Mouse (Mus musculus): ENCODE results near the gene Ilkap. TPM values are rescaled to one million over a fixed set of nuclear protein-coding genes. Genes with fewer than 3 reads are reported as not detected.

Gene Ilkap
- polyA plus RNA-seq, 1 experiment from 2014 or later = 159 TPM

GRCm38 (mm10) chr1:91419862-91420600 is 21.4 kb upstream of the Ilkap start:
- no peak for ATAC-seq (replicated peaks; ENCODE audit: low FRiP score)
- H3K27me3 ChIP-seq (replicated peaks; ENCODE audit: control insufficient read depth, insufficient read depth, low read length) = no peaks in the 10 kb centered on the region
- no peak overlapping the region for H3K9ac ChIP-seq (ENCODE audit: low read depth, low read length)
- WGBS = 70% methylated on average over 10 of the region's 10 CpGs
- H3K4me2 ChIP-seq = no peak overlapping the region
- no peak overlapping the region for H3K27ac ChIP-seq (ENCODE audit: low read depth, low read length)
- H3K36me3 ChIP-seq (ENCODE audit: control insufficient read depth, insufficient read depth, low read length) = no peaks in the 10 kb centered on the region; the same call in 1 of the 2 replicates
- DNase-seq (ENCODE audit: low spot score) = no peak
- H3K4me3 ChIP-seq (ENCODE audit: low read depth, low read length) = no peak overlapping the region
- H3K4me1 ChIP-seq (replicated peaks; ENCODE audit: control insufficient read depth, insufficient read depth, low read length) = no peaks in the 10 kb centered on the region
- H3K9me3 ChIP-seq (ENCODE audit: control insufficient read depth, low read length) = no peaks in the 10 kb centered on the region

- H3K27ac ChIP-seq (ENCODE audit: low read depth, low read length) = no peak overlapping the region
- no peaks in the 10 kb centered on the region for H3K9me3 ChIP-seq (ENCODE audit: control insufficient read depth, low read length)
- ATAC-seq (replicated peaks; ENCODE audit: low FRiP score) (no peak), DNase-seq (ENCODE audit: low spot score) (no peak)
- no peak overlapping the region for H3K9ac ChIP-seq (ENCODE audit: low read depth, low read length)
- WGBS = 52% methylated on average over 1 of the region's 1 CpGs
- H3K4me2 ChIP-seq = no peak overlapping the region
- H3K36me3 ChIP-seq (ENCODE audit: control insufficient read depth, insufficient read depth, low read length) = no peaks in the 10 kb centered on the region; the same call in 1 of the 2 replicates
- H3K4me3 ChIP-seq (ENCODE audit: low read depth, low read length) = no peak overlapping the region
- H3K4me1 ChIP-seq (replicated peaks; ENCODE audit: control insufficient read depth, insufficient read depth, low read length) = peaks cover 5% of the 10 kb centered on the region; the same call in 1 of the 2 replicates
- no peaks in the 10 kb centered on the region for H3K27me3 ChIP-seq (replicated peaks; ENCODE audit: control insufficient read depth, insufficient read depth, low read length)
Observed at GRCm38 (mm10) chr1:91417991-91418390, 19.4 kb upstream of the Ilkap start.

GRCm38 (mm10) chr1:91415311-91415710 is 16.7 kb upstream of the Ilkap start:
- no peak overlapping the region for H3K27ac ChIP-seq (ENCODE audit: low read depth, low read length)
- 82% methylated on average over 5 of the region's 5 CpGs for WGBS

GRCm38 (mm10) chr1:91414903-91415302 is 16.3 kb upstream of the Ilkap start:
- Histone ChIP-seq H3K27ac (ENCODE audit: low read depth, low read length) (no peak overlapping the region), H3K4me1 (replicated peaks; ENCODE audit: control insufficient read depth, insufficient read depth, low read length) (peaks cover 12% of the 10 kb centered on the region), H3K9me3 (ENCODE audit: control insufficient read depth, low read length) (no peaks in the 10 kb centered on the region), H3K4me3 (ENCODE audit: low read depth, low read length) (no peak overlapping the region), H3K36me3 (ENCODE audit: control insufficient read depth, insufficient read depth, low read length) (no peaks in the 10 kb centered on the region), H3K27me3 (replicated peaks; ENCODE audit: control insufficient read depth, insufficient read depth, low read length) (no peaks in the 10 kb centered on the region), H3K4me2 (no peak overlapping the region), H3K9ac (ENCODE audit: low read depth, low read length) (no peak overlapping the region)
- ATAC-seq (replicated peaks; ENCODE audit: low FRiP score) (no peak), DNase-seq (ENCODE audit: low spot score) (no peak)
- WGBS = 70% methylated on average over 4 of the region's 4 CpGs

More at GRCm38 (mm10) chr1:91415311-91415710, 16.7 kb upstream of the Ilkap start:
- H3K4me1 ChIP-seq (replicated peaks; ENCODE audit: control insufficient read depth, insufficient read depth, low read length) = peaks cover 12% of the 10 kb centered on the region
- no peak overlapping the region for H3K9ac ChIP-seq (ENCODE audit: low read depth, low read length)
- no peaks in the 10 kb centered on the region for H3K36me3 ChIP-seq (ENCODE audit: control insufficient read depth, insufficient read depth, low read length)
- ATAC-seq (replicated peaks; ENCODE audit: low FRiP score) (no peak), DNase-seq (ENCODE audit: low spot score) (no peak)
- H3K4me3 ChIP-seq (ENCODE audit: low read depth, low read length) = no peak overlapping the region
- no peak overlapping the region for H3K4me2 ChIP-seq
- no peaks in the 10 kb centered on the region for H3K9me3 ChIP-seq (ENCODE audit: control insufficient read depth, low read length)
- H3K27me3 ChIP-seq (replicated peaks; ENCODE audit: control insufficient read depth, insufficient read depth, low read length) = no peaks in the 10 kb centered on the region

GRCm38 (mm10) chr1:91413898-91414594 is 15.4 kb upstream of the Ilkap start, which contains the start of gene Hes6:
TSS of gene Hes6 (minus strand) at chr1:91414038.
- WGBS = under 1% methylated on average over 35 of the region's 39 CpGs
- peak within 1 kb of the TSS; percentile 99 for H3K4me2 ChIP-seq
- no peaks in the 10 kb centered on the region for H3K36me3 ChIP-seq (ENCODE audit: control insufficient read depth, insufficient read depth, low read length)
- peak within 1 kb of the TSS; percentile 75 for H3K27ac ChIP-seq (ENCODE audit: low read depth, low read length)
- ATAC-seq (replicated peaks; ENCODE audit: low FRiP score) = no peak
- peak; percentile 73 for DNase-seq (ENCODE audit: low spot score)
- peaks cover 12% of the 10 kb centered on the region for H3K4me1 ChIP-seq (replicated peaks; ENCODE audit: control insufficient read depth, insufficient read depth, low read length)
- no peaks in the 10 kb centered on the region for H3K27me3 ChIP-seq (replicated peaks; ENCODE audit: control insufficient read depth, insufficient read depth, low read length)
- no peaks in the 10 kb centered on the region for H3K9me3 ChIP-seq (ENCODE audit: control insufficient read depth, low read length)
- peak within 1 kb of the TSS; percentile 90 for H3K9ac ChIP-seq (ENCODE audit: low read depth, low read length)
- peak within 1 kb of the TSS; percentile 79 for H3K4me3 ChIP-seq (ENCODE audit: low read depth, low read length)

- Histone ChIP-seq H3K4me2 (peak overlapping the region; percentile 99), H3K4me3 (ENCODE audit: low read depth, low read length) (peak overlapping the region; percentile 79), H3K27ac (ENCODE audit: low read depth, low read length) (peak overlapping the region; percentile 59), H3K4me1 (replicated peaks; ENCODE audit: control insufficient read depth, insufficient read depth, low read length) (peaks cover 12% of the 10 kb centered on the region), H3K9me3 (ENCODE audit: control insufficient read depth, low read length) (no peaks in the 10 kb centered on the region), H3K9ac (ENCODE audit: low read depth, low read length) (peak overlapping the region; percentile 60), H3K27me3 (replicated peaks; ENCODE audit: control insufficient read depth, insufficient read depth, low read length) (no peaks in the 10 kb centered on the region), H3K36me3 (ENCODE audit: control insufficient read depth, insufficient read depth, low read length) (no peaks in the 10 kb centered on the region)
- DNase-seq (ENCODE audit: low spot score) (no peak), ATAC-seq (replicated peaks; ENCODE audit: low FRiP score) (peak; percentile 9; the same call in 1 of the 2 replicates)
- 0% methylated on average over 14 of the region's 14 CpGs for WGBS
Observed at GRCm38 (mm10) chr1:91413536-91413897, 14.9 kb upstream of the Ilkap start.

- Histone ChIP-seq H3K36me3 (ENCODE audit: control insufficient read depth, insufficient read depth, low read length) (no peaks in the 10 kb centered on the region), H3K9ac (ENCODE audit: low read depth, low read length) (peak overlapping the region; percentile 90), H3K4me2 (peak overlapping the region; percentile 99), H3K4me1 (replicated peaks; ENCODE audit: control insufficient read depth, insufficient read depth, low read length) (peaks cover 12% of the 10 kb centered on the region), H3K4me3 (ENCODE audit: low read depth, low read length) (peak overlapping the region; percentile 79), H3K27me3 (replicated peaks; ENCODE audit: control insufficient read depth, insufficient read depth, low read length) (no peaks in the 10 kb centered on the region), H3K27ac (ENCODE audit: low read depth, low read length) (peak overlapping the region; percentile 75), H3K9me3 (ENCODE audit: control insufficient read depth, low read length) (no peaks in the 10 kb centered on the region)
- under 1% methylated on average over 34 of the region's 34 CpGs for WGBS
- DNase-seq (ENCODE audit: low spot score) = peak; percentile 91
- ATAC-seq (replicated peaks; ENCODE audit: low FRiP score) = peak; percentile 95
Observed at GRCm38 (mm10) chr1:91413030-91413506, 14.5 kb upstream of the Ilkap start.

- H3K27me3 ChIP-seq (replicated peaks; ENCODE audit: control insufficient read depth, insufficient read depth, low read length) = no peaks in the 10 kb centered on the region
- H3K4me3 ChIP-seq (ENCODE audit: low read depth, low read length) = peak overlapping the region; percentile 79
- peak overlapping the region; percentile 90 for H3K9ac ChIP-seq (ENCODE audit: low read depth, low read length)
- H3K4me1 ChIP-seq (replicated peaks; ENCODE audit: control insufficient read depth, insufficient read depth, low read length) = peaks cover 12% of the 10 kb centered on the region
- 5% methylated on average over 62 of the region's 65 CpGs for WGBS
- no peaks in the 10 kb centered on the region for H3K9me3 ChIP-seq (ENCODE audit: control insufficient read depth, low read length)
- peak overlapping the region; percentile 75 for H3K27ac ChIP-seq (ENCODE audit: low read depth, low read length)
- ATAC-seq (replicated peaks; ENCODE audit: low FRiP score) (peak; percentile 51), DNase-seq (ENCODE audit: low spot score) (no peak)
- H3K36me3 ChIP-seq (ENCODE audit: control insufficient read depth, insufficient read depth, low read length) = no peaks in the 10 kb centered on the region
- H3K4me2 ChIP-seq = peak overlapping the region; percentile 99
Observed at GRCm38 (mm10) chr1:91412286-91413029, 13.8 kb upstream of the Ilkap start.

Measured in liver, embryonic 11.5 days (tissue).